In the genomic region with DNA sequence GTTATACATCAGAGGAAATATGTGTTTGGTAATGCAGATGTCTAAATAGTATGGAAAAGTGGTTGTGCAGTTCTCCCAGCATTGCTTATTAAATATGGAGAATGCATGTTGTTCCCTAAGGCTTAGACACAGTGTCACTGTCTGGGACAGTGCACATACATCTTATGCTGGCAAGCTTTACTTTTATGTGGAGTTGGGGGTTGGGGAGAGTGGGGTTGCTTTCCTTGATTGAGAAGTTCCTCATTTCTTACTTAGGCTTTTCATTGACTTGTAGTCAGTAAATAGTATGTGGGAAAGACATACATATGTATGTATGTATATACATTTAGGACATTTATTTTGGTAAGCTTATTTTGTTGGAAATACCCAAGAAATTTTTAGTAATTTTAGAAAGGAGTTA, we compare ENCODE assay signal across 18 mouse cellular contexts.
"Had no signal": no experiment of that assay in that cellular context is flagged by ENCODE, and none has a peak within 500 bp of the region (broad histone marks: within the 10 kb centered on the region; RNA-seq: fewer than 3 reads in every experiment).

No protein-coding gene starts in this region.

- H3K9ac ChIP-seq: limb, embryonic 13.5 days; lung, embryonic 14.5 days; midbrain, embryonic 12.5 days; midbrain, embryonic 15.5 days; neural tube, embryonic 12.5 days; neural tube, embryonic 15.5 days; stomach, embryonic 15.5 days had no signal

- H3K9me3 ChIP-seq: limb, embryonic 10.5 days; limb, embryonic 13.5 days; midbrain, embryonic 12.5 days; midbrain, embryonic 15.5 days; neural tube, embryonic 12.5 days; neural tube, embryonic 15.5 days; stomach, embryonic 15.5 days had no signal

- H3K27ac ChIP-seq: limb, embryonic 10.5 days; limb, embryonic 13.5 days; macrophage; midbrain, embryonic 12.5 days; midbrain, embryonic 15.5 days; neural tube, embryonic 12.5 days; neural tube, embryonic 15.5 days; stomach, embryonic 15.5 days had no signal

- ATAC-seq: lung, postnatal 0 days; midbrain, embryonic 15.5 days had no signal

- DNase-seq: kidney, adult 11 months; kidney, adult 9 months; kidney, postnatal 14 days; kidney, postnatal 4 days; lung, embryonic 14.5 days; retina, postnatal 1 day; right cerebral cortex, postnatal 25 days; spleen, adult 18-20 months; thymus, postnatal 25 days had no signal

- H3K27me3 ChIP-seq: limb, embryonic 13.5 days; midbrain, embryonic 12.5 days; midbrain, embryonic 15.5 days; neural tube, embryonic 12.5 days; neural tube, embryonic 15.5 days; stomach, embryonic 15.5 days had no signal

- H3K4me3 ChIP-seq: limb, embryonic 10.5 days; limb, embryonic 13.5 days; midbrain, embryonic 12.5 days; midbrain, embryonic 15.5 days; neural tube, embryonic 12.5 days; neural tube, embryonic 15.5 days; stomach, embryonic 15.5 days had no signal

- H3K36me3 ChIP-seq: midbrain, embryonic 15.5 days; stomach, embryonic 15.5 days had no signal

- H3K4me1 ChIP-seq: stomach, embryonic 15.5 days had no signal
